Mouse (Mus musculus) liver, adult 2 months (tissue): ENCODE data around the gene Ddhd1.

Source experiments
- CTCF ChIP-seq: fragments of 200-500 bp; IDR thresholded peaks from 2 replicates; pipeline ENCODE4 v1.5.1; 2011; ENCODE audit warnings: low read depth, low read length, control low read depth
- POLR2A ChIP-seq: fragments of 200-500 bp; IDR thresholded peaks from 2 replicates; pipeline ENCODE4 v1.6.1; 2011; ENCODE audit warnings: low read length, control low read depth; ENCODE audit not compliant: insufficient read depth; ENCODE audit errors: extremely low read depth

DNA sequence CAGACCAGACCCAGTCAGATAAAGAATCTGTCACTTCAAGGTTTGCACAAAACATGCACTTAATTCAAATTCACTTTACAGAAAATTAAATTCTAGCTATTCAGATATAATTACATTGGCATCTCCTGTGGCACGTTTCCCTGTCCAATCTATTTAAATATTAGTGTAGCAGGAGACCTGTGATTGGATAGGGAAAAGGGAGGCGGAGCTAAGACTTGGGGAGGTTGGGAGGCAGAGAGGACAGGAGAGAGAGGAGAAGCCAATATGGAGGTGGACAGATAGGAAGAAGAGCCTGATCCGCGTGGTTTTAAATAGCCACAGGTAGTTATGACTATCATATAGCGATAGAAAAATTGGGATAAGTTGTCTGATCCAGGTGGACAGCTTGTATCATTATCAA, 19.2 kb downstream of the Ddhd1 start:
- TF ChIP-seq POLR2A, result no peak
- no peak for TF ChIP-seq CTCF
